Mouse (Mus musculus) granulocyte monocyte progenitor cell, adult 5-6 weeks (primary cell): Measurements from ENCODE around the gene Galnt7. TPM values are rescaled to one million over a fixed set of nuclear protein-coding genes. Genes with fewer than 3 reads are reported as not detected.

Experiments
- ATAC-seq: replicated peaks from 2 replicates; pipeline ENCODE4 v1.8.0; 2016; ENCODE audit warnings: mild to moderate bottlenecking, moderate TSS enrichment, inconsistent platforms; ENCODE audit not compliant: poor library complexity, severe bottlenecking
- total RNA-seq, 2 experiments: library from RNA; stranded (forward) in 1 of 2; stranded (reverse) in 1 of 2; fragments of 200-712, 200-1000 nt in 1 of 2; fragments of >200 nt in 1 of 2; fragmentation: Nextera tagmentation in 1 of 2; gene quantifications; 2 replicates each; pipeline ENCODE4 v1.2.3; 2014 to 2017

Galnt7 gene
- total RNA-seq, 2 experiments from 2014 or later: 16.8 to 26.6 TPM

DNA sequence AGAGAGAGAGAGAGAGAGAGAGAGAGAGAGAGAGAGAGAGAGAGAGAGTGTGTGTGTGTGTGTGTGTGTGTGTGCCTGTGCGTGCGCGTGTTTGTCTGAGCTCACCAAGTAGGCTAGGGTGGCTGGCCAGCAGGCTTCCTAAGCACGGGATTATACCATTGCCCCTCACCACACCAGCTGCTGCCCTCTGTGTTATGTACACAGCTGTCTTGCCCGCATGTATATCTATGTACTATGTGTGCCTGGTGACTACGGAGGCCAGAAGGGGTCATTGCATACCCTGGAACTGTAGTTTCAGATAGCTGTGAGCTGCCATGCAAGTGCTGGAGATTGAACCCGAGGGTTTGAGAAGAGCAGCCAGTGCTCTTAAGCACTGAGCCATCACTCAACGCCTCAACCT lies 22.7 kb downstream of the Galnt7 start:
- ATAC-seq: no peak

DNA sequence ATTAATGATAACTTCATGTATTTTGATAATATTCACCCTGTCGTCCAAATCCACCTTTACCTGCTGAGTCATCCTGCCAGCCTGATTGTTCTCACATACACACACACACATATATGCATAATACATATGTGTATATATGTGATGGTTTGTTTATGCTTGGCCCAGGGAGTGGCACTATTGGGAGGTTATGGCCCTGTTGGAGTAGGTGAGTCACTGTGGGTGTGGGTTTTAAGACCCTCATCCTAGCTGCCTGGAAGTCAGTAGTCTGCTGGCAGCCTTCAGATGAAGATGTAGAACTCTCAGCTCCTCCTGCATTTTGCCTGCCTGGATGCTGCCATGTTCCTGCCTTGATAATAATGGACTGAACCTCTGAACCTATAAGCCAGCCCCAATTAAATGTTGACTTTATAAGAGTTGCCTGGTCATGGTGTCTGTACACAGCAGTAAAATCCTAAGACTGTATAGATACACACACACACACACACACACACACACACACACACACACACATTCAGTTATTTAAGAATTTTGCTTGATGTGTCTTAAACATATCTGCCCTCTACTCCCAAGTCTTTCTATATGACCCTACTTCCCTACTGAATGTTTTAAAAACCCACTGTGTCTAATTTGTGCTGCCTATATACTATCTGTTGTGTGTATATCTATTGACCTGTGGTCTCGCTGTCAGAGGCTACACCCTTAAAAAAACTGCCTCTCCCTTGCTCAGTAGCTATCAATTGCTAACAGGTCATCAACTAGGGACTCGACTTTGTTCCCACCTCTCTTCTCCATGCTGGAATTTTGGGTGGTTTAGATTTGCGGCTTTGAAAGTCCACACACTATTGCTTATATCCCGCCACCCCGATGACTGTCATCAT lies 23.8 kb downstream of the Galnt7 start:
- ATAC-seq: no peak

DNA sequence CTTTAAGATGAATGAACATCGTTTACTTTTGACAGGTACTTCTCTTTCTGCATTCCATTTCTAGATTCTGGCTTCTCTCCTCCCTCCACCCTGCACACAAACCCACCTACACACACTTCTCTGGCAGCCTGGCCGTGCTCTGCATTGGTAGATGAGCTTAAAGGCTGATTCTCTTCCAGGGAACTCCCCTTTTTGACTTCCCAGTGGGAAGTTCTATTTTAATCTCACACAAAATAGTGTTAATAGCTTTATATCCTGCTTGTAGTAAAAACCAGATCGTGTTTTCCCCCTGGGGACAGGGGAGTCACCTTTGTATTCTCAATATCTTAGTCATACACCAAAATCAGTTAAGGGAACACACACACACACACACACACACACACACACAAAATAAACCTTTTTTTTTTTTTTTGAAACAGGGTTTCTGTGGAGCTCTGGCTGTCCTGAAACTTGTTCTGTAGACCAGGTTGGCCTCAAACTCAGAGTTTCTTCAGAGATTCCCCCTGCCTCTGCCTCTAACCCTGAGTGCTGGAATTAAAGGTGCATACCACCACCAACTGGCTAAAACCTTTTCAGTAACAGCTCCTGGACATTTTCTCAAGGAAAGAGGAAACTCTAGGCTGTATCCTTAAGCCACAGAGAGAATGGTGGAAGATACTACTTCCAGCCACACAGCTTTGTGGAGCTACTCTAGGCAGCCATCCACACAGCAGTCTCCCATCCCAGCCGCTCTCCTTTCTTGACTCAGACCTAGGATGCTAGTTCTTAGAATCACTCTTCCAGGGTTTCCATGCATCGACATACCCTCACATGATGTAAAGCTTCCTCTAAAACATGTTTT lies 24.7 kb downstream of the Galnt7 start:
- no peak for ATAC-seq

- no peak for ATAC-seq
Measured at GRCm38 (mm10) chr8:57623955-57624354, 28.9 kb downstream of the Galnt7 start.

GRCm38 (mm10) chr8:57623051-57623450 lies 29.8 kb downstream of the Galnt7 start:
- ATAC-seq: no peak; the same call in 1 of the 2 replicates

- ATAC-seq: no peak
Measured at GRCm38 (mm10) chr8:57616965-57617364, 35.9 kb downstream of the Galnt7 start.

DNA sequence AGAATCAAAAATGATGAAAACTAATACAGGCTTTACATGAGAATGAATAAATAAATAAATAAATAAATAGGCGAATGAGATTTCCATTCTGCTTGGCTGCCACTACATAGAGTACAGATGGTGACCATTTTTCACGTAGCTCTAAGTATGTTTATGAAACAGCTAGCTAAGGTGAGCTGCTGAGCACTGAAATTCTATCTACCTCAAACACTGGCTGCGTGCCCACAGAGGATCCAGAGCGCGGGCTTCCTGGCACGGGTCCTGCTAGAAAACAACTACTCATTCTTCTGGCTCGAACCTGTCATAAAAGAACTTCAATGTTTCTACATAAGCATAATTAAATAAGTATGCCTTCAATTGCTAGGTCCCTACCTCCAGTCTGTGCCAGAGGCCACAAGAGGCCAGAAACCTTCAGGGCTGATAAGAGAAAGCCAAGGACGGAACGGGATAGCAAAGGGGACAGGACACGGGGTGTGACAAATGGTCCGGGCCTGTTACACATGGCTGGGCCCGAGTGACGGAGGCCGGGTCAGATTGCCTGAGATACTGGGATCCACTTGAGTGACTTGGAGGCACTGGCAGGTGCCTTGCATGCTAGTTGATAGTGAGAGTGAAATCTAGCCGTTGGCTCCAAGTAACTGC lies 37.7 kb downstream of the Galnt7 start:
- ATAC-seq: no peak

- no peak for ATAC-seq
Measured at GRCm38 (mm10) chr8:57611419-57611977, 41.3 kb downstream of the Galnt7 start.

GRCm38 (mm10) chr8:57610706-57611418 lies 42.0 kb downstream of the Galnt7 start:
- ATAC-seq: no peak

DNA sequence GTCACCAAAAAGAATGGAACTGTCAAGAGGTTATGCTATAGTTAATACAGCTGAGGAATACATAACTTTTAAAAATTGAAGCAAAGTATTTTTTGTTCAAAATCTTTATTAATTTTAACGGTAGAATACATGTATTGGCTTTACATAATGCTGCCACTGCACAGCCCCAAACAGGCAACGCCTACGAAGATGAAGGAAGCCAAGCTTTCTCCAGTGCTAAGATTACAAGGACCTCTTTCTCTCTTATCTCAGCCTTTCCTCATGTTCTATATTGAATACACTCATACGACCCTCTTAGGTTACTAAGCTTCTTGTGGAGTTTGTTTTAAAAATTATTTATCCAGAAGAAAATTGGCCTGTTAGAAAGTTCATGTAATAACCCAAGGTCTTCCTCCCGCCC lies 50.3 kb downstream of the Galnt7 start:
- no peak for ATAC-seq

- peak; percentile 90 for ATAC-seq
Measured at GRCm38 (mm10) chr8:57601987-57602418, 50.8 kb downstream of the Galnt7 start.

GRCm38 (mm10) chr8:57599813-57600555 lies 52.8 kb downstream of the Galnt7 start:
- no peak for ATAC-seq

DNA sequence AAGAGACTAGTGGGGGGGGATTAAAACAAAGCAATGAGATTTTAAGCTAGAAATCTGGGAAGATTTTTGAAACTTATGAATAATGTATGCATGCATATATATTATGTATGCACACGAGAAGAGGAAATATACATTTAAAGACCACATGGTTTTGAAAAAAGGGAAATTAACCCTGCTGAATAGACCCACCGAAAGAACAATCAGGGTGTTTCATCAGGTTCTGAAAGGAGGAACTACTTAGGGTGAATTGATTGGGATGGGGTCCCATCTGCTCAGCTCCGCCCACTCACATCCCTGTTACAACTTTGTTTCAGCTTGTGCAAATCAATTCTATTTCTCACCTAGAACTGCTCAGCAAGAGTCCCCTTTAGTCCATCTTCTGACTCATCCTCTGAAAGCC lies 57.0 kb downstream of the Galnt7 start:
- ATAC-seq: peak; percentile 90

DNA sequence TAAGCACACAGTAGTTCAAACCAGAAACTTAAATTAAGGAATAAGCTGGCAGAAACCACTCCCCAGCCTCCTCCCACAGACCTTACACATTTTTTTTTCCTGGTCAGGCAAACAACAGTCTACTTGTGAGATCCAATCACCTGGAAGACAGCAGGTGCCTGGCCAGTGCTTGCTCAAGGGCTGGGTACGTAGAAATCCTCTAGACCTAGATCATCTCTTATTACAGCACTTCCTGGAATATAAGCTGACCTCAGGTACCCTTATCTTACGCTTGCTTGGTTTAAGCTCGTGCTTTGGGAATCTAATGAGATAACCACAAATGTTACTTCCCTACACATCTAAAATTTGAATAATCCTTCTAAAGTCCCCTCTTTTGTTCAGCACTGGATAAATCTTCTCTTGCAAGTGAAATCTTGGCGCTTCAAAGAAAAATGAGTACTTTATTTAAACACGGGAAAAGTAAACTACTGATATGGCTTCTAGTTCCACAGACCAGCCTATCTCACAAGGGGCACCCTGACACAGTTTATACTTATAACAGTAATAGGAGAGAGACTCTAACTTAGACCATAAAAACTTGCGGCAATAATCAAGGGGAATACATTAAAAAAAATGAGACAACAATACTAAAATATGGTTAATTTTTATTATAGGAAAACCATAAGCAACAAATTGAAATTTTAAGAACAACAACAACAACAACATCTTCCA lies 58.5 kb downstream of the Galnt7 start:
- peak; percentile 61 for ATAC-seq

DNA sequence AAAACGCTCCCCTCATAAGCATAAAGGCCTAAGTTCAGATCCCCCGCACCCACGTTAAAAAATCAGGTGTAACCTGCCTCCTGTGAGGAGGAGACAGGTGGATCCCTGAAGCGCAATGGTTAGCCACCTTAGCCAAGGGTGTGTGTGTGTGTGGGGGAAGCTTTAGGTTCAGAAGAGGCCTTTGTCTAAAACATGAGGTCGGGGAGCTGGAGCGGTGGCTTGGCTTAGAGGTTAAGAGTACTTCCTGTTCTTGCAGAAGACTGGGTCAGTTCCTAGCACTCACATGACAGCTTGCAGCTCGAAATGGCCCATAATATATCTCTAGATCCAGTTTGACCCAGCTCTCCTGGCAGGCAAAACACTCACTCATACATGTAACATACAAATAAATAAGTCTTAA lies 60.2 kb downstream of the Galnt7 start:
- ATAC-seq: peak; percentile 26

GRCm38 (mm10) chr8:57591681-57592080 lies 61.2 kb downstream of the Galnt7 start:
- ATAC-seq: no peak

- ATAC-seq: peak; percentile 18
Measured at GRCm38 (mm10) chr8:57590015-57590414, 62.8 kb downstream of the Galnt7 start.

DNA sequence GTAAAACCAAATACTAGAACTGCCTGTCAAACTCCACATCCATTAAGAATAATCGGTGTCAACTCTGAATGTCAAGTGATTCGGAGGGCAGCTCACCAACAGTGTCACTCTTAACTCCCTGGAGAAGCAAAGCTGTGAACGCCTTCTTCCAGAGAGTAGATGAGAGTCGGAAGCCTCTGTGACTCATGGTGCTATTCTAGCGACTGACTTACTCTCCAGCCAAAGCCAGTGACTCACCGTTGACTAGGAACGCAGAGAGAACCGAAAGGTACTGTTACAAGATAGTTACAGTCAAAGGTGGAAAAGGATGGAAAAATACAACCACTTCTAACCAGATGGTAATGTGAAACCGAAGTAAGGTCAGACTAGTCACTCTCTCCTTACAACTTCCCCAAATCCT lies 63.7 kb downstream of the Galnt7 start:
- ATAC-seq: peak; percentile 43

DNA sequence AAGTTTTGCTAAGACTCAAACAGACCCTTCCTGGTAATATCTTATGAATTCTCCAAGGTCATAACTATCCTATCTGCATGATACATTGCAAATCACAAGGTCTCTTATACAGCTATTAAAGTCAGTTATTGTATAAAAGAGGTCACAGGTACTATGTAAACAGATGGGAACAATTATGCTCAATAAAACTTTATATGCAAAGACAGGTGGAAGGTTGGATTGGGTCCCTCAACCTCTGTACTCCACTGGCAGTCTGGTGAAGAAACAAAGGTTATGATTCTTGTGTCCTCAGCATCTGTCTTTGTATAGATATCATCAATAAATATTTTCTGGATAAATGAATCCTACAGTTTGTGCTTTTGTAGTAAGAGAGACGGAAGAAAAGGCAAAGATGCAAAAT lies 64.2 kb downstream of the Galnt7 start:
- ATAC-seq: no peak
